Mouse (Mus musculus) cerebellum, postnatal 10 days (tissue): ENCODE measurements around the gene Cenpw.

Experiments used
- DNase-seq, 2 experiments: peaks; one replicate each; pipeline ENCODE4 v3.0.0; 2021; ENCODE audit warnings: mixed read lengths in 2 of 2

Cenpw gene

GRCm38 (mm10) chr10:30199916-30200826, at the start of gene Cenpw:
Gene Cenpw, minus strand, starts transcription at chr10:30200560.
- DNase-seq = peak; percentile 96

- DNase-seq = no peak
Observed at GRCm38 (mm10) chr10:30249654-30250053, 49.3 kb upstream of the Cenpw start.

- DNase-seq = peak; percentile 0 to 2
Observed at GRCm38 (mm10) chr10:30199501-30199900, 859 bp downstream of the Cenpw start.

- DNase-seq = no peak
Observed at GRCm38 (mm10) chr10:30167700-30168099, 32.7 kb downstream of the Cenpw start.
